Mouse (Mus musculus) CH12.LX (cell line): ENCODE measurements around the gene Lrrc46.

Experiments used
- CHD2 ChIP-seq: IDR thresholded peaks from 2 replicates; pipeline ENCODE4 v1.6.1; 2011; ENCODE audit warnings: low read length, improper control_type of control experiment
- ELF1 ChIP-seq: IDR thresholded peaks from 2 replicates; pipeline ENCODE4 v1.6.1; 2014; ENCODE audit warnings: low read depth, mild to moderate bottlenecking, inconsistent platforms, low read length, improper control_type of control experiment
- POLR2A ChIP-seq: IDR thresholded peaks from 2 replicates; pipeline ENCODE4 v1.6.1; 2011; ENCODE audit warnings: low read depth, mild to moderate bottlenecking, improper control_type of control experiment, low read length

GRCm38 (mm10) chr11:97021873-97022484 lies 19.2 kb downstream of the Lrrc46 start:
- TF ChIP-seq POLR2A: peak; percentile 58; the same call in 1 of the 2 replicates
- TF ChIP-seq ELF1: no peak; the same call in none of the 2 replicates
- no peak for TF ChIP-seq CHD2
